Mouse (Mus musculus) WW6 (cell line): Measurements from ENCODE around the gene Cnp.
"Not testable (repeated sequence)": the region's sequence is repeated elsewhere in the genome, so short reads cannot be mapped to it uniquely, and the experiment has no call there.

Source experiments
- DNase-seq: peaks from one replicate; pipeline ENCODE4 v3.0.0-alpha.2; 2013; ENCODE audit warnings: low read depth, low spot score

Gene Cnp

GRCm38 (mm10) chr11:100574708-100575483, at the start of gene Cnp:
TSS of gene Cnp (plus strand) at chr11:100574904.
- DNase-seq, result peak; percentile 59

DNA sequence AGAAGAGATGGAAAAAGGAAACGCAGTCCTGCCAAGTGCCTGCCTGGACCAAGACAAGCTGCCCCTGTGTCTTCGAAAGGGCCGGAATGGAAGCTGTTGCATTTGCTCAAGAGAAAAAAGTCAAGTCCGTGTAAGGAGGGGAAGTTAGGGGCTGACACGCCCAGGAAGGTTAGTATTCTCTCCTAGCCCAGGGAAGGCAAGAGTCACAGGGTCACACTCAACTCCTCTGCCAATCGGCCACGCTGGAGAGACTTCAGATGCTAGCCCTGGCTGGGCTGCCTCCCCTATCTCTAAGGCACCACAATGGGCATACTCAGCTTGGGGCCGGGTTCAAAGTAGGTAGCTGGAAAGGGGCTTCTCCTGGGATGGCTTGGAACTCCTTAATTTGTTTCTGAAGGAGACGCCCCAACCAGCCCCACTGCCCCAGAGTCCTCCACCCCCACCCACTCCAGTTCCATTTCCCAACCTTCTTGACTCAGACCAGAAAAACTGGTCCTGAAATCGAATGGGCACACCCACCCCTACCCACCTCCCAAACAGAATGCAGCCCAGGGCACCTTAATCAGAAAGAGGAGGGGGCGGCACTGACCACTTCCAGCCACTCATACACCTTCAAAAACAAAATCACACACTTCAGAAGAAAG, 49.6 kb upstream of the Cnp start:
- DNase-seq, result no peak

DNA sequence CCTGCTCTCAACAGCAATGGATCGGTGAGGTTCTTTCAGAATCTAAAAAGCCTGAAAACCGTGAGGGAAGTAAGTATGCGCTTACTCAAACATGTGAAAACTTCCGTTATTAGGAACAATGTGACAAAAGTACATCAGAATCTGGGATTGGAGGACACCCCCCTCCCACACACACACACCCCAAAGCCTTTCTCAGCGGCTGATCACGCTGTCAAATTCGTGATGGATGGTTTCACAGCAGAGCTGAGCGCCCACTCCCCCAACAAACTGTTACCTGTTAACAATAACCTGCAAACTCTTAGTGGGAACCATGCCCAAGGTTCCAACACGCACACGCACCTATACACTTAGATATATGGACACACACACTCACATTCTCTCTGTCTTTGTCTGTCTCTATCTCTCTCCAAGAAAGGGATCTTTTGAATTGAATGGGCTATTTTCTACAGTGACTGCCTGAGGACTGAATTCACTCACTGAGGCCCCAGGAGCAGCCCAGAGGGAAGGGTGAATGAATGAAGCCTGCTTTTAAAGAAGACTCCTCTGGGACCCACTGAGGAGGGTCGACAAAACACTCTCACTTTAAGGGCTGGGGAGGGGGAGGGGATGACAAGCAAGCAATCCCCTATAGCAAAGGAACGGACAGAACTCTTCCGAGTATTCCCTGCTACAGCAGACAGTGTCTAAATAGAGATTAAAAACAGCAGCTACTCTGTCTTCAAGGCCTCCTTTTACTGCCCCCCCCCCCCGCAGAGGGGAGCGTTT, 48.5 kb upstream of the Cnp start:
- no peak for DNase-seq

DNA sequence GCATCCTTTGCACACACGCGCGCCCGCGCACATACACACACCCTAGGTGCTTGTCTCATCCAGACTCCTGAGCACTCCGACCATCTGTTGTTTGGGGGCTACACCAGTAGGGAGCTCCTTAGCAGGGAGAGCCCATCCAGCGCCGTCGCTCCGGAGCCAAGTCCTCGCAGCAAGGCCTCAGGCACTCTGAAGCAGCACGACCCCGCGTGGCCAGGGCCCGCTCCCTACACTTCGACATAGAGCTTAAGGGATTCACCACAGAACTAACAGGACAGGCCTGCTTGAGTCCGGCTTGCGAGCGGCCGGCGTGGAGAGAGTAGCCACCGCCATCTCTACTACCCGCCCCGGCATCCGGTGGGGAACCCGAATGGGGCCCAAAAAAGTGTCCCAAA, 47.6 kb upstream of the Cnp start:
- DNase-seq, result no peak

DNA sequence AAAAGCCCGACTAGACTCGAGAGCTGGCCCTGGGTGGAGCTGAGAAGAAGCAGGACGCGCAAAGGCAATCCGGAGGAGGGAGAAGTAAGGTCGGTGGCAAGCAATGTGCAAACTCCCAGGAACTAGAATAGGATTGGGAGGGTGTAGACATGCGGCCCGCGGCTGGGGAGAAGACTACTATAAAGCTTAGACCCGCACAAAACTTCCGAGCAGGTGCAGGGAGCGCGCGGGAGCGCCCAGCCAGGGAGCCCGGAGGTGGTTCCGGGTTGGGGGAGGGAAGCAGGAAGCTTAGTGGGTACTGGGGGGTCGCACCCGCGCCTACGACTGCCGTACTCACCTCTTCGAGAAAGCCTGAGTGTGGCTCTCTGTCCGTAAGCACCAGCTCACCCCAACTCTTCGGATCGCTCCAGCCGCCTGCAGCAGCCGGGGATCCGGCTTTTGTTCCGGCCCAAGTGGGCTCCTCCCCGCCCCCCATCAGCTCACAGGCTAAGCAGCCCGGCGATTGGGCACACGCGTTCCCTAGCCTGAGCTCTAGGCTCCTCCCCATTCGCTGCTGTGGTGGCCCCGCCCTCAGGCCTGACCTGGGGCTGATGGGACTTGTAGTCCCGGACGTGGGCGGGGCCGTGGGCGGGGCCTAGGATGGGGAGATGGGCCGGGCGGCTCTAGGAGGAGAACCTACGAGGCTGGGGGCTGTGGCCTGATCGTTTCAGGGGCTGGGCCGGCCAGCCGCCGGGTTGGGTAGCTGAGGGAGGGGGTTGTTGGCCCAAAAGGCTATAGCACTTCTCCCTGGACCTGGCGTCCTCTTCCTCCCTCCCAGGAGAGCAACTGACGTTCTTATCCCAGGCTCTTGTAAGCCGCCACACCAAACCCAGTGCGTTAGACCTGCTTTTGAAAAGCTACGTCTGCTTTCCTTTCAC, 47.0 kb upstream of the Cnp start, which contains the start of gene Acly:
Acly (minus strand) TSS at position 543 of the 917 bp plus-strand sequence.
- DNase-seq, result peak; percentile 99

DNA sequence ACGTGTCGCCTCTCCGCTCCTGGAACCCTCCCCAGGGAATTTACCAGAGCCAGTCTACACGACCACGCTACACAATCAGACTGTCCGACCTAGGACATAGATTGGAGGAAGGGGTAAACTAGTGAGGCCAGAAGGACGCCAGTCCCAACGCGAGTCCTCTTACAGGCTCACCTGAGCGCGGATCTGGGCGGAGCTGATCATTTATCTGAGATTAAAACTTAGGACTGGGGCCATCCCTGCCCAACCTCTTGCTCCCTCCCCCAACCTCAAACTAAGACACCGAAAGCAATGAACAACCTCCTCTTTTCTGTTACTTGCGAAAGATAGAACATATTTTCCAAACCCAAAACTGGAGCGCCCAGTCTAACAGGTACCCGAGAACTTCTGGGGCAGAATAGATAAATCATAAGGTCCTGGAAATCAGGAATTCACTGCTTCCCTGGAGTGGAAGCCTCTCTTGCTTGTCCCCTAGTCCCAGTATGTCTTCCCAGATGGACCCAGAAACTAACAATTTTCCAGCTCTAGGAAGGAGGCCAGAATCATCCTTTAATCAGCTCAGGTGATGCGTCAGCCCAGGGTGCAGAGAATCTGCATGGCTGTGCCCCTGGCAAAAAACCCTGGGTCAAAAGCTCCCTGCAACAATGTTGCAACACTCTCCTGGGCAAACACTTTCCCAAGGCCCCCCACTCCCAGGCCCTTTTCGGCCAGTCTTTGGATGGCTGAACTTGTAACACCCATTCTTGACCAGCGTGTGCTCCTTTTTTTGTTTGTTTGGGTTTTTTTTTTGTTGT, 46.1 kb upstream of the Cnp start:
- DNase-seq, result no peak

- no peak for DNase-seq
Measured at GRCm38 (mm10) chr11:100533871-100534270, 40.8 kb upstream of the Cnp start.

- DNase-seq, result not testable (repeated sequence)
Measured at GRCm38 (mm10) chr11:100534411-100534810, 40.3 kb upstream of the Cnp start.

GRCm38 (mm10) chr11:100534821-100535220, 39.9 kb upstream of the Cnp start:
- DNase-seq, result not testable (repeated sequence)

DNA sequence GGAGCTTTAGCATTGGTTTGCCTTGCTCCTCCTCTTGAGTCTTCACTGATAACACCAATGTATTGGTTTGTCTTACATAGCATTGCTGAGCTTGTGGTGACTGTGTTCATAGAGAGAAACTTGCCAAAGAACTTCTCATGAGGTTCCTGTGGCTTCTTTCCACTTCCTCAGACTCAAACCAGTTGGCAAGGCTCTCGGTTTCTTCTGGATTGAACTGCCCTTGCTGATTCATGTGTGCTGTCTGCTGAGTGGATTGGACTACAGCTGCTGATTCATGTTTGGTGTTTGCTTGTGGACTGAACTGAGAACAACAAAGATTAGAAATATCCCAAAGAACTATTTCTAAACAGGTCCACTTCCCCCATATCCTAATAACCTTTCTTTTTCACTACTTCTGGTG, 38.7 kb upstream of the Cnp start:
- DNase-seq, result no peak

DNA sequence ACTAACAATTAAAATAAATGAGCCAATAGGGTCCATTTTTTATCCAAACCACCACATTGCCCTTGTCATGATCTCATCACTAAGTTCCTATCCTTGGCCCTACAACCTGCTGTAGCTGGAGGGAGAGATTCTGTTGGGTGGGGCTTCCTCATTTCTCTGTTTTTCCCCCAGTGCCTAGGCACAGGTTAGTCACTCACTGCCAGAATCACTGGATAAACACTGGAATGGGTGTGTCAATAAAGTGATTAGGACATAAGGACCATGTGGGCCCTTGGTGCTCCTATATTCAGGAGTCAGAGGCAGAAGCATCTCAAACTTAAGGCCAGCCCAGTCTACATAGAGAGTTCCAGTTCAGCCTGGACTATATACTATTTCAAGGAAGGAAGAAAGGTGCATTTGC, 38.2 kb upstream of the Cnp start:
- DNase-seq, result no peak

DNA sequence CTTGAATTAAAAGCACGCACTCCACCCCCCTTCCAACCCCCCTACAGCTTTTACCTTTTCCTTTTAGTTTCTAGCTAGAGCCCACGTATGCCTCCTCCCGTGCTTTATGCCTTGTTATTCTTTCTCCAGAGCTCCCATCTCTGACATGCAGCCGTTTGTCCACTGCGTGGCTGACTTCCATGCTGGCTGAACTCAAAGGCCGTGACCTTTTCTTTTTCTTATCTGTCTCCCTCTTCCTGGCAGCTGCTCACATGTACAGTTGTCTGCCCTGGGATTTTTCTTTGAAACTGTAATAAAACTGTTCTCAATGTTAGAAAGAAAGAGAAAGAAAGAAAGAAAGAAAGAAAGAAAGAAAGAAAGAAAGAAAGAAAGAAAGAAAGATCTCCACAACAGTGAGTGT, 33.7 kb upstream of the Cnp start:
- DNase-seq, result no peak

DNA sequence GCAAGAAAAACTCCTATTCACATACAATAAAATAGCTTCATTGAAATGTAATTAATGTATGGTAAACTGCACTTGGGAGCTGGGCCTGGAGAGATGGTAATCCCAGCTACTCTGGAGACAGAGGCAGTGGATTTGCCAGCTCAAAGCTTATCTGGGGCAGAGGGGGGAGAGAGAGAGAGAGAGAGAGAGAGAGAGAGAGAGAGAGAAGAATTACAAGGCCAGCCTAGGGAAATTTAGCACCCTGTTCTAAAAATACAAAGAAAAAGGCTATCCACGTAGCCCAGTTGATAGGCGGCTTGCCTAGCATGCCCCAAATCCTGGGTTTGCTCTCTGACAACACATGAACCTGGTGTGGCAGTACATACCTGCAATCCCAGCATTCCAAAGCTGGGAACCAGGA, 33.1 kb upstream of the Cnp start:
- DNase-seq, result no peak

- DNase-seq, result peak; percentile 94
Measured at GRCm38 (mm10) chr11:100544832-100545745, 29.6 kb upstream of the Cnp start, which contains the start of gene Ttc25. TSS of gene Ttc25 (plus strand) at chr11:100545607.

DNA sequence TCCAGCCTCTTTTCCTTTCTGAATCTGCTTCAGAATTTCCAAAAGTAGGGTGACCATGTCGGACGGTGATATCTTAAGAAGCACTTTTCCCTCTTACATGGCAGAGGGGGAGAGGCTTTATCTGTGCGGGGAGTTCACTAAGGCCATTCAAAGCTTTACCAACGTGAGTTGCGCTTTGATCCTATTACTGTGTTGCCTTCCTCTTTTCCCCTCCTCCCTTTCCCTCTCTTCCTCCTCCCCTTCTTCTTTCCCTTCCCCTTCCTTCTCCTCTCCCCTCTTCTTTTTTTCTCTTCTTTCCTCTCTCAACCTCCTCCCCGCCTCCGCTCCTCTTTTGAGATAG, 29.0 kb upstream of the Cnp start:
- DNase-seq, result no peak

DNA sequence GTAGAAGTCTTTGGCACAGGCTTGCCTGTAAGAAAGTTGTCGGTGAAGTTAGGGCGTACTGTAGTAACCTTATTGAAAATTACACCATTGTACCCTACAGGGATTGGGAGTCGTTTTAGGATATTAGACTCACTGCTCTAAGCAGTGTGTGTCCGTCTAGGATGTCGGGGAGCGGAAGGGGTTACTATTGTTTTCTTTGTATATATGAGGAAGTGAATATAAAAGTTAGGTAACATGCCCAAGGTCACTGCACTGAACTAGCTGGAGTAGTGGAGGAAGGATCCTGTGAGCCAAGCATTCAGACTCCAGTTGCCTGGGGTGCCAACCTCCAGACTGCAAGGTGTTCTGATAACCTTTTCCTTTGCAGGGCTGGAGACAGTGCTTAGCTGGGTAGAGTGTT, 27.7 kb upstream of the Cnp start:
- no peak for DNase-seq

DNA sequence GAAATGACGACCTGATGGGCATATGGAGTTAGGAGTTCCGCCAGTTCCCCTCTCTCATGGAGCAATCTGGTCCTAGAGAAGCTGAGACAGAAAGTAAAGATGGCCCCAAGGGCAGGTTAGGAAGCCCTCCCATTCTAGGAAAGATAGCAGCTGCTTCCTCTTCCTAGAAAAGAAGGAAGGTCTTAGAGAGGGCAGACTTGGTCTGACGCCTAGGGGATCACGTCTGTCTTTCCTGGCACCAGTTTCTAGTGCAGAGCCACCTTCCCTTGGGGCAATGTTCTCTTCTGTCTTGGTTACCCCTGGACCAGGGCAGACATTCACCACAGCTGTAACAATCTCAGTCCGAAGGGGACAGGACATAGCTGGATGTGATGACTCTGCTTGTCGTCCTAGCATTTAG, 26.6 kb upstream of the Cnp start:
- no peak for DNase-seq

DNA sequence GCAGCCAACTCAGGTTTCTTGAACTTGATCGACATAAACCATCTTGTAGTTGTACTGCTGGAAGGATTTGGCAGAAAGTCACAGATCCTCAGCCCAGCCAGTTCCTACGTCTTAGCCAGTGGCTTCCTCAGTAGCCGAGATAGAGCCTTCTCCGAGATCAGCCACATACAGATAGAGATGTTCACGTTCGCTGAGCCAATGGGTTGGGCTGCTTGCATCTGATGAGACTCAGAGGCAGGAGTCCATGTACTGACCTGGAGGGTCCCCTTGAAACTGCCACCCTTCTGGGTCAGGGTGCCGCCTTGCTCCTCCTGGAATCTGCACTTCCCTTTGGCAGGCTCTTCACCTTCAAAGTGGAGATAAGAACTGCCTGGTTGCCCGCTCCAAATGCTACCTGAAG, 25.2 kb upstream of the Cnp start:
- no peak for DNase-seq

- DNase-seq, result no peak
Measured at GRCm38 (mm10) chr11:100550101-100550500, 24.6 kb upstream of the Cnp start.

DNA sequence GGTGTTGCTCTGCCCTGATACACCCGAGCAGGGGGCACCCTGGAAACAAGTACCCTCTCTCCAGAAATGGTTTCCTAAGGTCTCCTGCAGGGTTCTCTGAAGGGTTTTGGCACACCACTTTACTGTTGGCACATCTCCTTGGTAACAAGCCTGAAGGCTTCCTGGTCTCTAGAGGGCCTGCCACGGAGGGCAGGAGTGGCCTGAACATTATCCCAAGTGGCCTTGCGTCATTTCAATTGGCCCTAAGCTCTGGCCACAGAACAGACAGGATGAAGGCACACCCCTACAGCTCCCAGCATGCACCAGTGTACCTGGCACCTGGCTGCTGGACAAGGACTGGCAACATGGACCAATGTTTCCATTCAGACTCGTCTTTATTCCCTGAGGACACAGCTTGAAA, 21.9 kb upstream of the Cnp start:
- DNase-seq, result no peak
